Mouse (Mus musculus): ENCODE results near the gene Ankrd34a. TPM values are rescaled to one million over a fixed set of nuclear protein-coding genes. Genes with fewer than 3 reads are reported as not detected.
A peak's percentile ranks its signal among the peaks of the same experiment; 100 is the strongest.

Gene Ankrd34a
- polyA plus RNA-seq, 1 experiment = 5.1 TPM

GRCm38 (mm10) chr3:96594851-96595250, 1.6 kb upstream of the Ankrd34a start:
- Histone ChIP-seq H3K27ac (ENCODE audit: insufficient read depth, low read length) (no peak overlapping the region), H3K4me3 (ENCODE audit: insufficient read depth, low read length) (no peak overlapping the region), H3K4me1 (ENCODE audit: control insufficient read depth, insufficient read depth, low read length) (peaks cover 11% of the 10 kb centered on the region)
- no peak for TF ChIP-seq CTCF (IDR thresholded peaks at IDR 0.05; ENCODE audit: borderline replicate concordance, insufficient read depth, low read length)
- TF ChIP-seq POLR2A (IDR thresholded peaks at IDR 0.05; ENCODE audit: low read depth, low read length) = no peak

GRCm38 (mm10) chr3:96595661-96596060, 775 bp upstream of the Ankrd34a start:
- H3K27ac ChIP-seq (ENCODE audit: insufficient read depth, low read length) = peak overlapping the region; percentile 14; the same call in 1 of the 2 replicates
- H3K4me3 ChIP-seq (ENCODE audit: insufficient read depth, low read length) = no peak overlapping the region
- H3K4me1 ChIP-seq (ENCODE audit: control insufficient read depth, insufficient read depth, low read length) = peaks cover 11% of the 10 kb centered on the region
- TF ChIP-seq POLR2A (IDR thresholded peaks at IDR 0.05; ENCODE audit: low read depth, low read length) = no peak
- no peak for TF ChIP-seq CTCF (IDR thresholded peaks at IDR 0.05; ENCODE audit: borderline replicate concordance, insufficient read depth, low read length)

GRCm38 (mm10) chr3:96596855-96597254, 419 bp downstream of the Ankrd34a start:
- H3K27ac ChIP-seq (ENCODE audit: insufficient read depth, low read length) = peak overlapping the region; percentile 7
- peak overlapping the region; percentile 52 for H3K4me3 ChIP-seq (ENCODE audit: insufficient read depth, low read length)
- H3K4me1 ChIP-seq (ENCODE audit: control insufficient read depth, insufficient read depth, low read length) = peaks cover 11% of the 10 kb centered on the region
- TF ChIP-seq POLR2A (IDR thresholded peaks at IDR 0.05; ENCODE audit: low read depth, low read length) (no peak), CTCF (IDR thresholded peaks at IDR 0.05; ENCODE audit: borderline replicate concordance, insufficient read depth, low read length) (no peak)

GRCm38 (mm10) chr3:96597435-96597891, 1.0 kb downstream of the Ankrd34a start:
- Histone ChIP-seq H3K4me1 (ENCODE audit: control insufficient read depth, insufficient read depth, low read length) (peaks cover 11% of the 10 kb centered on the region), H3K27ac (ENCODE audit: insufficient read depth, low read length) (no peak overlapping the region), H3K4me3 (ENCODE audit: insufficient read depth, low read length) (peak overlapping the region; percentile 52)
- TF ChIP-seq CTCF (IDR thresholded peaks at IDR 0.05; ENCODE audit: borderline replicate concordance, insufficient read depth, low read length) (no peak), POLR2A (IDR thresholded peaks at IDR 0.05; ENCODE audit: low read depth, low read length) (no peak; the same call in 1 of the 2 replicates)

- H3K4me3 ChIP-seq (ENCODE audit: insufficient read depth, low read length) = peak overlapping the region; percentile 52
- TF ChIP-seq CTCF (IDR thresholded peaks at IDR 0.05; ENCODE audit: borderline replicate concordance, insufficient read depth, low read length) (no peak), POLR2A (IDR thresholded peaks at IDR 0.05; ENCODE audit: low read depth, low read length) (peak; percentile 76)
- H3K27ac ChIP-seq (ENCODE audit: insufficient read depth, low read length) = 0 out of 2 replicates have a peak overlapping the region, but pooled peaks have one; percentile 1
- H3K4me1 ChIP-seq (ENCODE audit: control insufficient read depth, insufficient read depth, low read length) = peaks cover 11% of the 10 kb centered on the region
Measured at GRCm38 (mm10) chr3:96598156-96599068, 2.0 kb downstream of the Ankrd34a start.

GRCm38 (mm10) chr3:96599069-96599393, 2.6 kb downstream of the Ankrd34a start:
- TF ChIP-seq POLR2A (IDR thresholded peaks at IDR 0.05; ENCODE audit: low read depth, low read length) (no peak), CTCF (IDR thresholded peaks at IDR 0.05; ENCODE audit: borderline replicate concordance, insufficient read depth, low read length) (no peak)
- H3K4me1 ChIP-seq (ENCODE audit: control insufficient read depth, insufficient read depth, low read length) = peaks cover 14% of the 10 kb centered on the region
- no peak overlapping the region for H3K4me3 ChIP-seq (ENCODE audit: insufficient read depth, low read length)
- no peak overlapping the region for H3K27ac ChIP-seq (ENCODE audit: insufficient read depth, low read length)

- TF ChIP-seq POLR2A (IDR thresholded peaks at IDR 0.05; ENCODE audit: low read depth, low read length) (no peak), CTCF (IDR thresholded peaks at IDR 0.05; ENCODE audit: borderline replicate concordance, insufficient read depth, low read length) (no peak)
- H3K4me3 ChIP-seq (ENCODE audit: insufficient read depth, low read length) = no peak overlapping the region
- peaks cover 14% of the 10 kb centered on the region for H3K4me1 ChIP-seq (ENCODE audit: control insufficient read depth, insufficient read depth, low read length)
- H3K27ac ChIP-seq (ENCODE audit: insufficient read depth, low read length) = peak overlapping the region; percentile 48; the same call in 1 of the 2 replicates
Measured at GRCm38 (mm10) chr3:96599411-96599810, 3.0 kb downstream of the Ankrd34a start.

- Histone ChIP-seq H3K4me1 (ENCODE audit: control insufficient read depth, insufficient read depth, low read length) (peaks cover 14% of the 10 kb centered on the region), H3K4me3 (ENCODE audit: insufficient read depth, low read length) (peak within 1 kb of the TSS; percentile 51)
- TF ChIP-seq CTCF (IDR thresholded peaks at IDR 0.05; ENCODE audit: borderline replicate concordance, insufficient read depth, low read length) (no peak), POLR2A (IDR thresholded peaks at IDR 0.05; ENCODE audit: low read depth, low read length) (peak; percentile 75)
Measured at GRCm38 (mm10) chr3:96600639-96601250, 4.3 kb downstream of the Ankrd34a start, which contains the start of gene Lix1l. Gene Lix1l, plus strand, starts transcription at chr3:96601149.

GRCm38 (mm10) chr3:96601251-96601787, 4.9 kb downstream of the Ankrd34a start:
- Histone ChIP-seq H3K27ac (ENCODE audit: insufficient read depth, low read length) (peak overlapping the region; percentile 90), H3K4me3 (ENCODE audit: insufficient read depth, low read length) (peak overlapping the region; percentile 51), H3K4me1 (ENCODE audit: control insufficient read depth, insufficient read depth, low read length) (peaks cover 14% of the 10 kb centered on the region)
- no peak for TF ChIP-seq CTCF (IDR thresholded peaks at IDR 0.05; ENCODE audit: borderline replicate concordance, insufficient read depth, low read length)
- TF ChIP-seq POLR2A (IDR thresholded peaks at IDR 0.05; ENCODE audit: low read depth, low read length) = peak; percentile 80

More at GRCm38 (mm10) chr3:96600639-96601250, 4.3 kb downstream of the Ankrd34a start, which contains the start of gene Lix1l:
- peak within 1 kb of the TSS; percentile 90 for H3K27ac ChIP-seq (ENCODE audit: insufficient read depth, low read length)
